Mouse (Mus musculus): ENCODE measurements around the gene Slc47a1.
"Not testable (repeated sequence)": the region's sequence is repeated elsewhere in the genome, so short reads cannot be mapped to it uniquely, and the experiment has no call there.

Gene Slc47a1

GRCm38 (mm10) chr11:61377881-61378613, at the start of gene Slc47a1:
TSS of gene Slc47a1 (minus strand) at chr11:61378345.
- no peak for DNase-seq

GRCm38 (mm10) chr11:61419253-61419652, 41.1 kb upstream of the Slc47a1 start:
- no peak for DNase-seq

GRCm38 (mm10) chr11:61417945-61418551, 39.9 kb upstream of the Slc47a1 start:
- DNase-seq: peak; percentile 78

GRCm38 (mm10) chr11:61416540-61416939, 38.4 kb upstream of the Slc47a1 start:
- peak; percentile 45 for DNase-seq

GRCm38 (mm10) chr11:61415444-61415843, 37.3 kb upstream of the Slc47a1 start:
- no peak for DNase-seq

- no peak for DNase-seq
Measured at GRCm38 (mm10) chr11:61414560-61414959, 36.4 kb upstream of the Slc47a1 start.

GRCm38 (mm10) chr11:61413411-61413810, 35.3 kb upstream of the Slc47a1 start:
- DNase-seq: no peak

GRCm38 (mm10) chr11:61411809-61412208, 33.7 kb upstream of the Slc47a1 start:
- no peak for DNase-seq

GRCm38 (mm10) chr11:61411221-61411620, 33.1 kb upstream of the Slc47a1 start:
- DNase-seq: no peak

GRCm38 (mm10) chr11:61410129-61410528, 32.0 kb upstream of the Slc47a1 start:
- DNase-seq: peak; percentile 78

- no peak for DNase-seq
Measured at GRCm38 (mm10) chr11:61409051-61409450, 30.9 kb upstream of the Slc47a1 start.

GRCm38 (mm10) chr11:61408184-61409027, 30.3 kb upstream of the Slc47a1 start:
- peak; percentile 8 for DNase-seq

GRCm38 (mm10) chr11:61407638-61408183, 29.6 kb upstream of the Slc47a1 start:
- DNase-seq: peak; percentile 86

GRCm38 (mm10) chr11:61401794-61402193, 23.6 kb upstream of the Slc47a1 start:
- DNase-seq: no peak

GRCm38 (mm10) chr11:61400681-61401346, 22.7 kb upstream of the Slc47a1 start:
- no peak for DNase-seq

- DNase-seq: not testable (repeated sequence)
Measured at GRCm38 (mm10) chr11:61397423-61398043, 19.4 kb upstream of the Slc47a1 start.

GRCm38 (mm10) chr11:61388936-61389335, 10.8 kb upstream of the Slc47a1 start:
- DNase-seq: no peak

GRCm38 (mm10) chr11:61388012-61388411, 9.9 kb upstream of the Slc47a1 start:
- DNase-seq: peak; percentile 68

- no peak for DNase-seq
Measured at GRCm38 (mm10) chr11:61387233-61387632, 9.1 kb upstream of the Slc47a1 start.

GRCm38 (mm10) chr11:61385725-61386124, 7.6 kb upstream of the Slc47a1 start:
- no peak for DNase-seq

- DNase-seq: no peak
Measured at GRCm38 (mm10) chr11:61381272-61381671, 3.1 kb upstream of the Slc47a1 start.

GRCm38 (mm10) chr11:61378651-61379050, 506 bp upstream of the Slc47a1 start:
- no peak for DNase-seq

Measured in thymus, postnatal 14 days (tissue).